Mouse (Mus musculus) T-helper 17 cell (primary cell): ENCODE measurements around the gene Clec2i.

Experiments used
- in situ Hi-C, 2 experiments: fragments of 300-600 bp; cut with MboI, MseI; formaldehyde crosslinking; loops; 1 replicate in 1 of 2; 2 replicates in 1 of 2; pipeline ENCODE4 v1.15.1; 2025; ENCODE audit warnings: high pct_unique_total_duplicates in 2 of 2

The Clec2i gene

DNA sequence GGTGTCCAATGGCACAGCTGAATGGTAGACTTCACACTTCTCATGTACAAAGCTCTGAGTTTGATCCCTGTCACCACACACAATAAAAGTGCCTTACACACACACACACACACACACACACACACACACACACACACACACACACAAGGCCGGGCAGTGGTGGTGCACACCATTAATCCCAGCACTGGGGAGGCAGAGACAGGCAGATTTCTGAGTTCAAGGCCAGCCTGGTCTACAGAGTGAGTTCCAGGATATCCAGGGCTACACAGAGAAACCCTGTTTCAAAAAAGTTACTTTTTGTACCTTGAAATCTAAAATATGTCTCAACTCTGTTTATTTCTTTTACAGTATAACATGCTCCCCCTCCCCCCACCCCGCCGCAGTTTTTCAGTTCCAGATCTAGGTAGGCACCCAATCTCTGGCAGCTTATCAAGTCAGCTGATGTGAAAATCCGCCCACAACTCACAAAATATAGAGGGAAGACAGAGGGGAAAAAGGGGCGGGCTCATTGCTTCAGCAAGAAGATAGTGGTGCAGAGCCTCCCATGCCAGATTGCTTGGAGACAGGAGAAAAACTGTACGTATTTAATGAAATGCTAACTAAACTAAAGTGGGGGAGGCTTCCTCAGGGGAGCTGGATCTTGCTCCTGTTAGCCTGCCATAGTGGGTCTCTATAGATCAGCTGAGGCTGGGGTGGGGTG is at the start of gene Clec2i:
Gene Clec2i (plus strand): TSS at position 498 of the 700 bp plus-strand sequence.
- in situ Hi-C loops, result loop anchor here in 1 of 2 experiments (5.0 kb wide), 1 partner anchor 90 kb away; no protein-coding TSS in a partner anchor

DNA sequence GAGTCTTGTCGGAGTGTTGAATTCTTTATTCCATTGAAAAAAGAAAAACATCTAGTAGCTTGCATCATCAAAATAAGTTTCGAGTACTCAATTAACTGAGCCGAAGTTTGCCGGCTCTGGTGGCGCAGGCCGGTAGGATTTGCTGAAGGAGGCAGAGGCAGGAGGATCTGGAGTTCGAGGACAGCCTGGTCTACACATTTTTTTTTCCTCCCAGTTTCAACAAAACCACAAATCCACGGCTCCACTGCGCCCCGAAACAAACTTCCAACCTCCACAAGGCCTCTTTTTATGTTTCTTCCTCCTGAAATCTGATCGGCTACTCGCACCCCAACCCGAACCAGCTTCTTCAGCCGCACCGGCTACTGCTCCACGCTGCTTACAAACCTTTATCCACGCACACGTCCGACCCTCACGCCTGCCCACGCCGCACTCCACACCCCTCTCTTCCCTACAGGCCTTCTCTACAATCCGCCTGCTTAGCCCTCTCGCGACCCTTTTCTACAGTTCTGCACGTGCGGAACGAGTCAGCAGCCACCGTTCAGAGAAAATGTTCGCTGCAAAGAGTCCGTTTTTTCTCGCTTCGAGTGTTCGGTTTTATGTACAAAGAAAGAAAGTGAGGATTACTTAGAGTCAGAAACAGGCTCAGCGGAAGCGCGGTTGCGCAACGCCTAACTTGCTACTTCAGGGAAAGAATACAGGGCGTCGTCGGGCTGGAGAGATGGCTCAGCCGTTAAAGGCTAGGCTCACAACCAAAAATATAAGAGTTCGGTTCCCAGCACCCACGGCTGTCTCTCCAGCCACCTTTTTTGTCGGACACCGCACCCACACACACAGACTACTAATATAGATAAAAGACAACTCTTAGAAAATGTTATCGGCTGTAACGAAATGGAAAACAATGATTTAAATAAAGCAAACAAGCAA is 48.8 kb upstream of the Clec2i start:
- in situ Hi-C loops, result loop anchor here (5.0 to 25.0 kb wide), 3 partner anchors 36 to 1901 kb away; partner anchors contain the start of genes D6Wsu163e (in 1 of the 2) and Rad51ap1 (in 1 of the 2)

DNA sequence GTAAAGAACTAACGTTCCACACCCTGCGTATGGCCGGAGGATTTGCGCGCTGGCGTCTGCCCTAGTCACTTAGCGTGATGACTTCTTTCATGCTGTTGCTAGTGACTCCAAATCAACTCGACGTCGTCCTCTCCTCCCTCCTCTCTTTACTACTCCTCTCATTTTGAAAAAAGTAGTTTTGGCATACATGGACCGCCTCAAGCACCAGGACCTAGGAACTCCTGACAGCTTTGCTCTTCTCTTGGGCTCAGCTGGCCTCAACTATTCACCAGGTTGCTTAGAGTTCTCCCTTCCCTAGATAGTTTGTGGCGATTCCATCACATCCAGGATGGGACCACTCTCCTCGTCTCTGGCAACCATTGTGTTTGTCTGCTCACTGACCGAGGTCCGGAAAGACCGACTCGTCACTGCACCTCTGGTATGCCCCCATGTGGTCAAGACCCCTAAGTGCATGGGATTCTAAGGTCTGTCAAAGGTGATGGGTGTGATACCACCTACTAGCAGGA is 48.1 kb upstream of the Clec2i start:
- in situ Hi-C loops, result loop anchor here (5.0 to 25.0 kb wide), 3 partner anchors 37 to 1902 kb away; partner anchors contain the start of genes D6Wsu163e (in 1 of the 2) and Rad51ap1 (in 1 of the 2)

DNA sequence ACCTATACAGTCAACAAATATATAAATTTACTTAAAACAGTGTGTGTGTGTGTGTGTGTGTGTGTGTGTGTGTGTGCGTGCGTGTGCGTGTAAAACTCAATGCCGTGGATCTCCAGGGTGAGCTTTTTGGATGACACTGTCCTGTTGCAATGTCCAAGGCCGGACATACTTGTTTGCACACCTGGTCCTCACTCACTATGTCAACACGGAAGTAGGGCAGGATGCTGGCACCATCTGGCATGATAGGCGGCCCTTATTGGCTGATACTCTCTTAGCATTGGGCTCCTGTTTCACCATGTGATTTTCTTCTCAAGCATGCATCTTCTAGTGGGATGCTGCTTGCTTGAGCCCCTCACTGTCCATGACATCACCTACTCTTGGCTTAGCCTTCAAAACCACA is 47.5 kb upstream of the Clec2i start:
- in situ Hi-C loops, result loop anchor here (5.0 to 25.0 kb wide), 5 partner anchors 33 to 1903 kb away; partner anchors contain the start of genes D6Wsu163e (in 1 of the 2) and Rad51ap1 (in 1 of the 2)

DNA sequence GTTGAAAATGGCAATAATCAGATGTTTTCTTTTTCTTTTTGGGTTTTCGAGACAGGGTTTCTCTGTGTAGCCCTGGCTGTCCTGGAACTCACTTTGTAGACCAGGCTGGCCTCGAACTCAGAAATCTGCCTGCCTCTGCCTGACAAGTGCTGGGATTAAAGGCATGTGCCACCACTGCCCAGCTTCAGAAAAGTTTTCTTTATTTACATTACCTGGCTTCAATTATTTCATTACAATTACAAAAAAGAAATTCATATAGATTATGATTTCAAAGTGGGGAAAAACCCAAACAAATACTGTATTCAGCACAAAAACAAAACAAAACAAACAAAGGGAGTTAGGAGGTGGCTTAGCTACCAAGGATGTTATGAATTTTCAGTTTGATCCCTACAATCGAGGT is 46.7 kb upstream of the Clec2i start:
- in situ Hi-C loops, result loop anchor here (5.0 to 25.0 kb wide), 4 partner anchors 33 to 1903 kb away; partner anchors contain the start of genes D6Wsu163e (in 1 of the 2) and Rad51ap1 (in 1 of the 2)

DNA sequence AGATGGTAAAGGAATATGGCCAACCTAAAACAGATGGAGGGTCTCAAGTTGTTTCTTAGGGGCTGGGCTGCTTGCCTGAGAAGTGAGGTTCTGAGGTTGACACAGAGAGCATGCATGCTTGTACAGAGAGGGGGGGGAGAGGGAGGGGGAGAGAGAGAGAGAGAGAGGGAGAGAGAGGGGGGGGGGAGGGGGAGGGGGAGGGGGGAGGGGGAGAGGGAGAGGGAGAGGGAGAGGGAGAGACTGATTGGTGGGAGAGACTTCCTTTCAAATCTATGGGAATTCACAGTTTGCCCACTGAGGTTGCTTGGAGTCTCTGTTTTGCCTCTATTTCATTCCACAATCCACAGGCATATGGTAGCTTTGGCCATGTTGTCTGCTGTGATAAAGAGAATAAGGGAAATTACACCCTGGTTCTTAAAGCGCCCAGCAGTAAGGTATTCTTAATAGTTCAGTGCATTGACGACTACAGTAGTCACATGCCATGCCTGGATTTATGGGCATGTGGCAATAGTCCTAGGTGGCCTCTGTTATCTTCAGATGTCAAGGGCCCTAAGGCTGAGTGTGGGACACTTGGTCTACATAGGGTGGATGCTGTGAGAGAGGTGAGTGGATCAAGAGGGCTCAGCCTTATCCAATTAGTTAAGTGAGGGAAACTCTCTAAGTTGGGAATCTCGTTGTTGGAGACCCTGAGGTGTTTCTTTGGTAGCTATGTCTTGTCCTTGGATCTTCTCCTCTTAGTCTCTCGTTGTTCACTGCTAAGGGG is 45.9 kb upstream of the Clec2i start:
- in situ Hi-C loops, result loop anchor here (5.0 to 25.0 kb wide), 4 partner anchors 34 to 1904 kb away; partner anchors contain the start of genes D6Wsu163e (in 1 of the 2) and Rad51ap1 (in 1 of the 2)

DNA sequence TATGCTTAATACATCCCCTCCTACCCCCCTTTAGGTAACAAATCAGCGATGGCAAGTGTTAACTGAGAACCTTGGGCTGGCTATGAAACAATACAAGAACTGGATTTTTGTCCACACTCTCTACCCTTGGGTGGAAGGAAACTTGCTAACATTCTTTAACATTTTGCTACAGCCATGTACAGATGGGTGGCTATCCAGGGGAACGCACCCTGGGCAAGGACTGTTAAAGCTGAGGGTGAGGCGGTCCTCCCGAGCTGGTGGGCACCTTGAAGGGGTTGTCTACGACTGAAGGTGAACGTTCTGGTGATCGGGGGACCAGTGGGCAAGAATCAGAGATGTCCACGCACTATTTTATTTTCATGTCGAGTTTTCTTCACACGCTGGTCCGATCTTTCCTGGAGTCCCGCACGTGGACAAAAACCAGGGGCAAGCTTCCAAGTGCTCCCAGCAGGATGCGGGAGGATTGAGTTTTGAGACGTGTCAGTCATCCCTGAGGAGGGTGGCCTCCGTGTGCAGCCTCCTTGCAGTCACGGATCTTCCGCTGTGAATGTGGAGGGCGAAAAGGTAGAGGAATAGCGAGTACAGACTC is 44.9 kb upstream of the Clec2i start:
- in situ Hi-C loops, result loop anchor here (5.0 to 25.0 kb wide), 4 partner anchors 35 to 1905 kb away; partner anchors contain the start of genes D6Wsu163e (in 1 of the 2) and Rad51ap1 (in 1 of the 2)

DNA sequence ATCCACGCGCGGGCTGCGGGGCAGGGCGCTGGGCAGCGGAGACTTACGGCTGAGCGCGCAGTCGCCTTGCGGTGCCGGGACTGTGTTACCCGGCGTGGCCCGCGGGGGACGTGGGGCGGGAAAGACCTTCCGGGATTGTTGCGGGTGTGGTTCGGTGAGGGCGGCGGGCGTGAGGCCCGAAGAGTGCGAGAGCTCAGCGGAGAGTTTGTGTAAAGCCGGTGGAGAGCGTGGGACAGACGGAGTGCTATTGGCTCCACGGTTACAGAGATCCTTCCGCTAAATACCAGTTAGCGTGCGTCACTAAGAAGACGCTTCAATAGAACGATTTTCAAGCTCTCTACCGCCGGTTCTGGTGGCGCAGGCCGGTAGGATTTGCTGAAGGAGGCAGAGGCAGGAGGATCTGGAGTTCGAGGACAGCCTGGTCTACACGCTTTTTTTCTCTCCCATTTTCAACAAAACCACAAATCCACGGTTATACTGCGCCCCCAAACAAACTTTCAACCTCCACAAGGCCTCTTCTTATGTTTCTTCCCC is 44.4 kb upstream of the Clec2i start:
- in situ Hi-C loops, result loop anchor here (5.0 to 25.0 kb wide), 4 partner anchors 36 to 1906 kb away; partner anchors contain the start of genes D6Wsu163e (in 1 of the 2) and Rad51ap1 (in 1 of the 2)

DNA sequence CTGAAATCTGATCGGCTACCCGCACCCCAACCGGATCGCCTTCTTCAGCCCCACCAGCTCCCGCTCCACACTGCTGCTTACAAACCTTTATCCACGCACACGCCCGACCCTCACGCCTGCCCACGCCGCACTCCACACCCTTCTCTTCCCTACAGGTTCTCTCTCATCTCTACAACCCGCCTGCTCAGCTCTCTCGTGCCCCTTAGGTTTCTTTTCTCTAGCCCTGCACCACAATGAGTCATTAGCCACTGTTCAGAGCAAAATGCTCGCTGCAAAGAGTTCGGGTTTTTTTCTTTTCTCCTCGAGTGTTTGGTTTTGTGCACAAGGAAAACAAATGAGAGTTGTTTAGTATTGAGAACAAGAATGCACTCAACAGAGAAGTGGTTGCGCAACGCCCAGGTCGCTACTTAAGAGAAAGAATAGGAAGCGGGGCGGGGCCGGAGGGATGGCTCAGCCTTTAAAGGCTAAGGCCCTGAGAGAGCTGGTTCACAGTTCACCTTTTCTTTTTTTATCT is 43.9 kb upstream of the Clec2i start:
- in situ Hi-C loops, result loop anchor here (5.0 to 25.0 kb wide), 4 partner anchors 36 to 1906 kb away; partner anchors contain the start of genes D6Wsu163e (in 1 of the 2) and Rad51ap1 (in 1 of the 2)

DNA sequence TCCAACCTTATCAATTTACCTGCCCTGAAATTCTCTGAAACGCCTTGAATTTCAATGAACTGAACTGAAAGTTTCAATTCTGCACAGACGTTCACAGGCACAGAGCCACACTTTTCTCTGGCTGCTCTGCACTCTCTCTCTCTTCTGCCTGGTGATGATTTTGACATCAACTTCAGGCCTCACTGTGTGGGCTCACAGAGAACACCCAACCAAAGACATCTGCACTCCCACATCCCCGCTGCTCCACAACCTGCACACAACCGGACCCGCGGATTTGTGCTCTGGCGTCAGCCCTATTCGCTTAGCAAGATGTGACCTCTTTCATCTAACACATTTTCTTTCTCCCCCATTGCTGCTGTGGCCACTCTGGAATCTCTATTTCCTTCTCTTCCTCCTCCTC is 43.3 kb upstream of the Clec2i start:
- in situ Hi-C loops, result loop anchor here (5.0 to 25.0 kb wide), 4 partner anchors 37 to 1907 kb away; partner anchors contain the start of genes D6Wsu163e (in 1 of the 2) and Rad51ap1 (in 1 of the 2)

DNA sequence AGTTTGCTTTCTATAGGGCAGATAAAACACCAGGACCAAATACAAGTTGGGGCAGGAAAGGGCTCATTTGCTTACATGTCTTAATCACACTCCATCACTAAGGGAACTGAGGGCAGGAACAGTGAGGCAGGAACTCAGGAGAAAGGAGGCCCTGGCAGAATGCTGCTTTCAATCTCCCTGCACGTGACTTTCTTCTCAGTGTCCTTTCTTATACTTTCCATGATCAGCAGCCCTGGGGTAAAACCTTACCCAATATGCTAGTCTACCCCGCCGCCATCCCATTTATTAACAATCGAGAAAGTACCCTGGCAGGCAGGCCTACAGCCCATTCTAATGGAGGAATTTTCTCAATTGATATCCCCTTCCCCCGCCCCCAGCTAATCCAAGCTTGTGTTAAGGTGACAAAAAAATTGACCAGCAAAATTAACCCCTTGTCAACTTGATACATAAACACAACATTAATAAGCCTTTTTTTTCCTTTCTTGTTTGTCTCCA is 42.8 kb upstream of the Clec2i start:
- in situ Hi-C loops, result loop anchor here (5.0 to 25.0 kb wide), 4 partner anchors 37 to 1907 kb away; partner anchors contain the start of genes D6Wsu163e (in 1 of the 2) and Rad51ap1 (in 1 of the 2)

DNA sequence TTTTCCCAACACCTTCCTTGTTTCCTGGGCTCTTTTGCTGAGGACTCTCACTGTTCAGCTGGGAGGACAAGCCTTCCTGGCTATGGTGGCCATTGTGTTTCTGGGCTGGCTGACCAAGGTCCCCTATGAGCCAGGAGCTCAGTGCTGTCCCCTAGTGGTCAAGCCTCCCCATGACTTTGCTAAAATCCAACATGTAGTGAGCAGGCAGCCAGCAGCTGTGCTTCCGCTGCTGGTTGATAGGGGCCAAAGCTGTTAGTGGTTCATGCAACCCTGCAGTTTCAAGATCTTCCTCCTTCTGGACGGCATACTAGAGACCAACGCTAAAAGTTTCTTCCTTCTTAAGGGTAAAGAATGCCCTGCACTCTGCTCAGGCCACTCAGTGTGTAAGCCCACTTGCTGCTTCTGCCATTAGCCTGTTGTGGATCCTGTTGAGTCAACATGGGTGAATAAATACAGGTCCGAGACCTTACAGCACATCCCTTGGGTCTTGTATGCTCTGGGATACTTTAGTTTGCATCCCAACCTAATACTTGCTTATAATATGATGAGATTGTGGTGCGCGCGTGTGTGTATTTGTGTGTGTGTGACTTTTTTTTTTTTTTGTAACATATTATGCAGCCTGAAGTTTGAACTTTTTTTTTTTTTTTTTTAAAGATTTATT is 41.9 kb upstream of the Clec2i start:
- in situ Hi-C loops, result loop anchor here in 1 of 2 experiments (25.0 kb wide), 2 partner anchors 1583 to 1908 kb away; partner anchors contain the start of genes D6Wsu163e and Rad51ap1

DNA sequence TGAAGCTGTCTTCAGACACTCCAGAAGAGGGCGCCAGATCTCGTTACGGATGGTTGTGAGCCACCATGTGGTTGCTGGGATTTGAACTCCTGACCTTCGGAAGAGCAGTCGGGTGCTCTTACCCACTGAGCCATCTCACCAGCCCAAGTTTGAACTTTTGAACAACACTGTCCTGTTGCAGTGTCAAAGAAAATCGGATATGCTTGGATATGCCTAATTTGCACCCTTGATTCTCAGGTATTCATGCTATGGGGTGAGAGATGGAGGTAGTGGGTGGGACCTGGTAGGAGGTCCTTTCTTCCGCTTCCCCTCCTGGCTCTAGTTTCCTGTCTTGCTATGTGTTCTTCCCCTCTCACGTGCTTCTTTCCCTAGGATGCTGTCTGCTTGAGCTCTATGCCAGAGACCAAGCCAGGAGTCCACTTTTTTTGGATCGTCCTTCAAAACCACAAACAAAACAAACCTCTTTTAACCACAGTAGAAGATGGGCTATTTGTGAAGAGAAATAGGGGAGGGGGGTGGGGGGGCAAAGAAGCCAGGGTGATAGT is 41.3 kb upstream of the Clec2i start:
- in situ Hi-C loops, result loop anchor here in 1 of 2 experiments (25.0 kb wide), 2 partner anchors 1584 to 1909 kb away; partner anchors contain the start of genes D6Wsu163e and Rad51ap1

DNA sequence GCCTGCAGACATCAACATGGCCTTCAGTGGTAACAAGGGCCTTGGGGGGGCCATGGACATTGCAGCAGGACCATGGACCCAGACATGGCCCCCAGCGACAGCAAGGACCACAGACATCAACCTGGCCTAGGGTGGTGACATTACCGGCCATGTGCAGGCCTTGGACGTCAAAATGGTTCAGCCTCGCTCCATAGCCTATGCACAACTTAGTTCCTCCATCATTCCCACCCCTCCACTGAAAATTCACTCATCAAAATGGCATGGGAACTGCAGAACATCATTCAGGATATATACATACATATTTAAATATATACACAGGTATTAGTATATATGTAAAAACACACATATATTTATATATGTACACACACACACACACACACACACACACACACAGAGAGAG is 40.0 kb upstream of the Clec2i start:
- in situ Hi-C loops, result loop anchor here in 1 of 2 experiments (25.0 kb wide), 2 partner anchors 1585 to 1910 kb away; partner anchors contain the start of genes D6Wsu163e and Rad51ap1

DNA sequence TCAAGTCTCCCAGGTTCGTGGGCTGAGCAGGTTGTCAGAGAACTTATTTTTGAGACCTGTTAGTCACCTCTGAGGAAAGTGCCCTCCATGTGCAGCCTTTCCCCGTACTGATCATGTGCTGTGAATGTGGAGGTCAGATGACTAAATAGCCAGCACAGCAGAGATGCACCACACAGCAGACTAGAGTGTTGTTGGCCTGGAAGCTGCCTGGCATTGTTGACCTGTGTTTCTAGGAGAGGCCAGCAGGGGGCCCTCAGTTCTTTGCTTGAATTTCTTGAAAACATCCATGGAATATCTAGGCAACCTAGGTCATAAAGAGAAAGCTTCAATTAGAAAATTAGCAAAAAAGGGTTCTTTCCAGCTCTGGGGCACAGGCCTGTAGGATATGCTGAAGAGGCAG is 37.5 kb upstream of the Clec2i start:
- in situ Hi-C loops, result loop anchor here (5.0 to 25.0 kb wide), 7 partner anchors 217 to 1913 kb away; partner anchors contain the start of genes D6Wsu163e (in 1 of the 2) and Rad51ap1 (in 1 of the 2)

DNA sequence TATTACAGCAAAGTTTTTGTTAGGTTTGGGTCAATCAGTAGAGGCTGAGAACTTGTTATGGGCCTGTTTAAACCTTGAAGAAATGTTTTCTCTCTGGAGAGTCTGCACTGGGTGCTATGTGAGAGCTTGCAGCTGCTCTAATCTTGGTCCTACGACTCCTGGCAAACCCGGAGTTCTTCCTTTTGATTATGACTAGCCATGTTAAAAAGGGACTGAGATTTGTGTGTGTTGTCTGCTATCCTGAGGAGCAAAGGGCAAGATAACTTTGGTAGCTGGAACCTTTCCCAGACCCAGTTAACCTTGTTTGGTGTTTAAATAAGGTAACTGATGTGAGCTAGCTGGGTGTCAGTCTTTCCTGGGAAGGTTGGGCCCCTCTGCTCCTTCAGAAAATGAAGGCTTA is 36.7 kb upstream of the Clec2i start:
- in situ Hi-C loops, result loop anchor here (5.0 to 10.0 kb wide), 5 partner anchors 217 to 522 kb away; no protein-coding TSS in a partner anchor

DNA sequence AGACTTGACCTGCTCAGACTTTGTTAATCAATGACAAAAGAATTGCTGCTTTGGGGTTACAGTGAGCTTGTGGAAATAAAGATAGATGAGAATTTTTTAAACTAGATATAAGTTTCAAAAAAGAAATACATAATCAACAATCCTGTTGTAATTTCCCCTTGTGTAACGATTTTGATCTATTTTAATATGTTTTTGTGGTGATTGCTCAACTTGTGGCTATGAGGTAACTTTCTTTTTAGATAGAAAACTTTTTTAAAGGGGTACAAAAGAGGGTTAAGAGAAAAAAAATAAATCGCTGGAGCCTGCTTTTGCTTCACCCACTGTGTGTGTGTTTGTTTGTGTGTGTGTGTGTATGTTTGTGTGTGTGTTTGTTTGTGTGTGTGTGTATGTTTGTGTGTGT is 36.2 kb upstream of the Clec2i start:
- in situ Hi-C loops, result loop anchor here (5.0 to 10.0 kb wide), 5 partner anchors 216 to 521 kb away; no protein-coding TSS in a partner anchor
